ENCODE assay signal across 13 mouse cellular contexts in genomic region chr9:121342510-121343110, GRCm38 (mm10). TPM values are rescaled to one million over a fixed set of nuclear protein-coding genes. Genes with fewer than 3 reads are reported as not detected.
A peak's percentile ranks its signal among the peaks of the same experiment; 100 is the strongest.
DNase-seq lines count a peak whose midpoint lies in the region; ATAC-seq and TF ChIP-seq lines count a peak whose summit lies in the region.
"Had no signal": no experiment of that assay in that cellular context is flagged by ENCODE, and none has a peak within 500 bp of the region (broad histone marks: within the 10 kb centered on the region; RNA-seq: fewer than 3 reads in every experiment).

No protein-coding gene starts in this region.

- intact Hi-C loops in heart, postnatal 36 days (cut with DNase I), result no loop called here
- intact Hi-C loops in left cerebral cortex, postnatal 4 days (cut with DNase I), result no loop called here

- DNase-seq in heart, postnatal 0 days (ENCODE audit: low spot score), result no peak
- no peak for DNase-seq in heart, postnatal 36 days
- DNase-seq in kidney, postnatal 0 days (ENCODE audit: low spot score), result no peak
- no peak for DNase-seq in spleen, adult 12 weeks (ENCODE audit: low spot score)
- DNase-seq in left cerebral cortex, postnatal 4 days, result no peak
- DNase-seq: adrenal gland, postnatal 14 days; lung, embryonic 14.5 days; right cerebral cortex, postnatal 25 days; thymus, postnatal 4 days had no signal

- no peak for TF ChIP-seq CTCF in heart, postnatal 0 days (IDR thresholded peaks at IDR 0.05; ENCODE audit: low read depth)
- no peak for TF ChIP-seq CTCF in kidney, postnatal 0 days (IDR thresholded peaks at IDR 0.05; ENCODE audit: low read depth)

- peak overlapping the region; percentile 96 for H3K27ac ChIP-seq in heart, postnatal 0 days (ENCODE audit: low read depth)
- 0 out of 2 replicates have a peak overlapping the region, but pooled peaks have one; percentile 0 for H3K27ac ChIP-seq in neural tube, embryonic 13.5 days (replicated peaks)
- no peak overlapping the region for H3K27ac ChIP-seq in neural tube, embryonic 15.5 days (replicated peaks)
- peak overlapping the region; percentile 8; the same call in 1 of the 2 replicates for H3K27ac ChIP-seq in kidney, postnatal 0 days

- peaks cover 59% of the 10 kb centered on the region for H3K4me1 ChIP-seq in heart, postnatal 0 days (ENCODE audit: control insufficient read depth, insufficient read depth)
- H3K4me1 ChIP-seq in neural tube, embryonic 13.5 days (replicated peaks), result peaks cover 29% of the 10 kb centered on the region
- H3K4me1 ChIP-seq in neural tube, embryonic 15.5 days, result peaks cover 19% of the 10 kb centered on the region
- peaks cover 5% of the 10 kb centered on the region; the same call in 1 of the 2 replicates for H3K4me1 ChIP-seq in kidney, postnatal 0 days (replicated peaks; ENCODE audit: insufficient read depth, low read length)

- no peak overlapping the region for H3K4me2 ChIP-seq in heart, postnatal 0 days (ENCODE audit: low read depth, low read length)
- H3K4me2 ChIP-seq in neural tube, embryonic 13.5 days, result no peak overlapping the region
- no peak overlapping the region for H3K4me2 ChIP-seq in neural tube, embryonic 15.5 days
- H3K4me2 ChIP-seq in kidney, postnatal 0 days (ENCODE audit: low read length), result no peak overlapping the region
- H3K4me2 ChIP-seq: limb, embryonic 12.5 days; lung, embryonic 14.5 days had no signal

- no peaks in the 10 kb centered on the region for H3K36me3 ChIP-seq in heart, postnatal 0 days (replicated peaks; ENCODE audit: control insufficient read depth, insufficient read depth, low read length)
- H3K36me3 ChIP-seq in neural tube, embryonic 13.5 days, result no peaks in the 10 kb centered on the region; the same call in 1 of the 2 replicates
- H3K36me3 ChIP-seq in neural tube, embryonic 15.5 days, result no peaks in the 10 kb centered on the region
- no peaks in the 10 kb centered on the region for H3K36me3 ChIP-seq in kidney, postnatal 0 days (ENCODE audit: insufficient read depth, low read length)
- H3K36me3 ChIP-seq: limb, embryonic 12.5 days had no signal

- no peaks in the 10 kb centered on the region for H3K27me3 ChIP-seq in heart, postnatal 0 days (ENCODE audit: control insufficient read depth, insufficient read depth, low read length)
- H3K27me3 ChIP-seq in neural tube, embryonic 13.5 days, result no peaks in the 10 kb centered on the region
- H3K27me3 ChIP-seq in neural tube, embryonic 15.5 days (replicated peaks), result no peaks in the 10 kb centered on the region
- H3K27me3 ChIP-seq in kidney, postnatal 0 days (ENCODE audit: insufficient read depth, low read length), result no peaks in the 10 kb centered on the region
- H3K27me3 ChIP-seq: limb, embryonic 12.5 days had no signal

- H3K4me3 ChIP-seq in heart, postnatal 0 days (ENCODE audit: low read depth, low read length), result no peak overlapping the region
- no peak overlapping the region for H3K4me3 ChIP-seq in neural tube, embryonic 13.5 days
- H3K4me3 ChIP-seq in neural tube, embryonic 15.5 days (replicated peaks), result no peak overlapping the region
- no peak overlapping the region for H3K4me3 ChIP-seq in kidney, postnatal 0 days (replicated peaks; ENCODE audit: low read depth, low read length)
- H3K4me3 ChIP-seq: limb, embryonic 12.5 days; megakaryocyte, embryonic 14.5 days had no signal

- H3K9ac ChIP-seq in heart, postnatal 0 days (replicated peaks; ENCODE audit: low read depth, low read length), result no peak overlapping the region
- H3K9ac ChIP-seq in neural tube, embryonic 13.5 days, result no peak overlapping the region
- no peak overlapping the region for H3K9ac ChIP-seq in neural tube, embryonic 15.5 days (replicated peaks)
- no peak overlapping the region for H3K9ac ChIP-seq in kidney, postnatal 0 days (ENCODE audit: low read depth, low read length)
- H3K9ac ChIP-seq: limb, embryonic 12.5 days; lung, embryonic 14.5 days had no signal

- no peak for TF ChIP-seq EP300 in heart, postnatal 0 days (IDR thresholded peaks at IDR 0.05; ENCODE audit: low read depth)

- WGBS in heart, postnatal 0 days, result 94% methylated on average over 5 of the region's 5 CpGs
- 94% methylated on average over 5 of the region's 5 CpGs for WGBS in neural tube, embryonic 13.5 days
- WGBS in neural tube, embryonic 15.5 days, result 97% methylated on average over 5 of the region's 5 CpGs
- WGBS in kidney, postnatal 0 days, result 70% methylated on average over 5 of the region's 5 CpGs

- no peak for ATAC-seq in heart, postnatal 0 days (ENCODE audit: insufficient read depth, low read depth)
- ATAC-seq in neural tube, embryonic 13.5 days (ENCODE audit: low read depth), result no peak
- ATAC-seq in neural tube, embryonic 15.5 days (ENCODE audit: low FRiP score), result no peak
- ATAC-seq in kidney, postnatal 0 days (replicated peaks; ENCODE audit: low FRiP score, low read depth), result no peak

- no peaks in the 10 kb centered on the region for H3K9me3 ChIP-seq in heart, postnatal 0 days (replicated peaks; ENCODE audit: control insufficient read depth, low read length)
- no peaks in the 10 kb centered on the region for H3K9me3 ChIP-seq in neural tube, embryonic 13.5 days
- no peaks in the 10 kb centered on the region for H3K9me3 ChIP-seq in neural tube, embryonic 15.5 days (replicated peaks)
- no peaks in the 10 kb centered on the region for H3K9me3 ChIP-seq in kidney, postnatal 0 days (replicated peaks; ENCODE audit: low read length)
- H3K9me3 ChIP-seq: limb, embryonic 12.5 days; megakaryocyte, embryonic 14.5 days had no signal

RNA-seq across cellular contexts. Expression of gene Trak1, which starts 45.3 kb away (rescaled TPM):
- total RNA-seq in heart, postnatal 0 days (2014; rRNA removed; ENCODE audit: low replicate concordance), result 113 and 120 TPM in 2 replicates
- polyA plus RNA-seq in heart, postnatal 0 days (2015; fragmentation: Nextera tagmentation; extraction: Ambion mirVana), result 53.5 and 59.3 TPM in 2 replicates
- 100 to 1,000 TPM; 305 to 315 TPM for total RNA-seq in heart, postnatal 36 days (2021)
- polyA plus RNA-seq in neural tube, embryonic 13.5 days (2015; fragmentation: Nextera tagmentation; extraction: Ambion mirVana), result 43.4 and 44.3 TPM in 2 replicates
- polyA plus RNA-seq in neural tube, embryonic 15.5 days (2015; fragmentation: Nextera tagmentation; extraction: Ambion mirVana), result 50.9 and 52.9 TPM in 2 replicates
- 11.6 and 13.0 TPM in 2 replicates for polyA plus RNA-seq in kidney, postnatal 0 days (2015; fragmentation: Nextera tagmentation; extraction: Ambion mirVana)
- 100 to 1,000 TPM; 208 to 215 TPM for total RNA-seq in left cerebral cortex, postnatal 4 days (2021)
